Mouse (Mus musculus) 3T3-L1 (cell line): Measurements from ENCODE around the gene Naa80.
A peak's percentile ranks its signal among the peaks of the same experiment; 100 is the strongest.
"Not testable (repeated sequence)": the region's sequence is repeated elsewhere in the genome, so short reads cannot be mapped to it uniquely, and the experiment has no call there.

Source experiments
- DNase-seq: peaks from one replicate; pipeline ENCODE4 v3.0.0-alpha.2; 2015; ENCODE audit warnings: low read depth, low spot score

Gene Naa80

DNA sequence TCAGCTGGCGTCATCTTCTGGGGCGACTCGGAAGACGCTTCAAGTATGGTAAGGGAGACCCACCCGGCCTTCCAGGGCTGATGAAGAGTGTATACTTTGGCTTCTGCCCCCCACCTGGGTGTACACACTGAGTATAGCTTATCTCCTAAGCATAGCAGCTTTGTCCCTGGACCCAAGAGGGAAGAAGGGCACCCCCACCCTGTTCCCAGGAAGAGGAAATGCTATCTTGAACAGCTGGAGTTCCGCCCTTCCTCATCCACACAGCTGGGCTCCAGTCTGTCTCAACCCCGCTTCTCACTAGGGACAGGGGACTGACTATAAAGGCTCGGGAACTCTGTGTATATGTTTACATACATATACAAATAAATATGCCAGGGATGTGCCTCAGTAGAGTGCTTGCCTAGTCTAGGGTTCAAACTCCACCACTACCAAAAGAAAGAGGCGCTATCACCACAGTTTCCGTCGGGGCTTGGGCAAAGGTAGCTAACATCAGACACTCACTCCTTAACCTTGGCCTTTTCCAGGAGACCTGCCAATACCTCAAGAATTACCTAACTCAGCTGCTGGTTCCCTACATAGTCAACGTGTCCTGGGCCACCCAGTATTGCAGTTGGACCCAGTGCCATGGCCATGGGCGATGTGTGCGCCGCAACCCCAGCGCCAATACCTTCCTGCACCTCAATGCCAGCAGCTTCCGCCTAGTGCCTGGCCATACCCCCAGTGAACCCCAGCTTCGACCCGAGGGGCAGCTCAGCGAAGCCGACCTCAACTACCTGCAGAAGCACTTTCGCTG is 7.0 kb upstream of the Naa80 start:
- no peak for DNase-seq

DNA sequence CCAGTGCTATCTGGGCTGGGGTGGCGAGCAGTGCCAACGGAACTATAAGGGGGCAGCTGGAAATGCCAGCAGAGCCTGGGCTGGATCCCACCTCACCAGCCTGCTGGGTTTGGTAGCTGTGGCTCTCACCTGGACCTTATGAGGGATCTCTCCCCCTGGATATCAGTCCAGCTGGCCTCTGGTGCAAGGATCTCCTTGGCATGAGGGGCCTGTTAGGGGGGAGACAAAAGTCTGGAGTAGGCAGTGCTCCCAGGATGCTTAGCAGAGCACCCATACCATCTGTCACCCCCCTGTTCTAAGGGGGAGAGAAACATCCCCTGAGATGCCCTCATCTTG is 6.4 kb upstream of the Naa80 start:
- DNase-seq, result no peak

DNA sequence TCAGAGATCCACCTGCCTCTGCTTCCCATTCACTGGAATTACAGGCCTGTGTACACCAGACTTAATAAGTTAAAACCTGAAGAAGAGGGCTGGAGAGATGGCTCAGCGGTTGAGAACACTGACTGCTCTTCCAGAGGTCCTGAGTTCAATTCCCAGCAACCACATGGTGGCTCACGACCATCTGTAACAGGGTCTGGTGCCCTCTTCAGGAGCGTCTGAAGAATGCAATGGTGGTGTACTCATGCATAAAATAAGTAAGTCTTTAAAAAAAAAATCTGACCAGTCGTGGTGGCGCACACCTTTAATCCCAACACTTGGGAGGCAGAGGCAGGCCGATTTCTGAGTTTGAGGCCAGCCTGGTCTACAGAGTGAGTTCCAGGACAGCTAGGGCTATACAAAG is 4.9 kb upstream of the Naa80 start:
- not testable (repeated sequence) for DNase-seq

DNA sequence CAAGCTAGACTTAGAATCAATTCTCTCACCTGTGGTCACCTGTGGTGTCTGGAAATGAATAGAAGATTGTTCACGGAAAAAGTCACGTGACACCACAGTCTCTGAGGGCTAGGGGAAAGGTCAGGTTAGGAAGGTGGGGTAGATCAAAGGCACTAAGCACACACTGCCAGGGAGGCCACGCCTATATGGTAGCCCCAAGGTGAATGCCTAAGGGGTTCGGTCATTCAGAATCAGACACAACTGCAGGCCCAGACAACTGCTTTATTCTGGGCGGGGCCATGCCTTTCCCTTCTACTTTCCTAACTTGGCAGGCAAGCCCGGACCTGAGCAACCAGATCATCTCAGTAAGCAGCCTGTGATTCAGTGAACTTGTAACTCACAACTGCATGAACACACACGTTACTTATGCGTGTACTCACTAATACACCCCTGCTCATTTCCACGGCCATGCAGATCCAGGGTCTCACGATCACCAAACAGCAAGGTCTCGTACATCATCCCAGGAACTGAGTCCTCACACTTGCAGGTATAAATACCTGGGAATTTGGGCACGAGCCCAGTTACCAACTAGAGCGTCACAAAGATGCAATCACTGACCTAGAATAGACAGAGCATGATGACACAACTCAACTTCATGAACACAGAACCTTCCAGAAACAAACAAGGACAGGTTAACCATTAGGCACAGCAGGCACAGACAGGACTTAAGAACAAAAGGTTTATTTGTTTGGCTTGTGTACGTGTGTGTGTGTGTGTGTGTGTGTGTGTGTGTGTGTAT is 2.9 kb upstream of the Naa80 start:
- DNase-seq, result peak; percentile 56

DNA sequence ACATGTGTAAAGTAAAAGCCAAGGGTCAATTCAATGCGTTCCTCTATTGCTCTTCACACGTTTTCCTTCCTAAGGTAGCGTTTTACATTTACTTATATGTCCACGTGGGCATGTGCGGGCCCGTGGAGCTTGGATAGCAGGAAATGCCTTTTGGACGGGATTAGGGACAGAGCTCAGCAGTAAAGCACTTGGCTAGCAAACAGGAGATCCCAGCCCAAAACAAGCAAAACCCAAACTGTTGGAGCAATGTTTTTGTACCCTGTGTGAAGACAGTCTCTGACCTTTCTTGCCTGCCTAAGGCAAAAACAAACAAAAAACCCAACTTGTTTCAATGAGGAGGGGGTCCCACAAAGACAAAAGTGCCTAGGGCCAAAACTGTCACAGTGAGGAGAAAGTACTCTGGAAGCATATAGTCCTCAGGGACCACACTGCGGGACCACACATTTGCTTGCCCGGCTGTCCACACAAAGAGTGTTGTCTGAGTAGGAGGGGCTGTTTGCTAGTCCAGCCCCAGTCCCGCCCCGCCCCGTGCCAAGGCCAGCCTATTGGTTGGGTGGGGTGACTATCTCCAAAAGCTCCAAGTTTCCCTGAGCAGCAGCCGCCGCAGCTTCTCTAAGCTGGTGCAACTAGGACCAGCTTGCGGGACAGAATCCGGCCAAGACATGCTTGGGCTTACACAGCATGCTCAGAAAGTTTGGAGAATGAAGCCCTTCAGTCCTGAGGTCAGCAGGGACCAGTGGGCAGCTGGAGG is 2.2 kb upstream of the Naa80 start, which contains the start of gene Hyal1:
Hyal1 (plus strand) TSS at position 571 of the 751 bp plus-strand sequence.
- DNase-seq, result peak; percentile 54

DNA sequence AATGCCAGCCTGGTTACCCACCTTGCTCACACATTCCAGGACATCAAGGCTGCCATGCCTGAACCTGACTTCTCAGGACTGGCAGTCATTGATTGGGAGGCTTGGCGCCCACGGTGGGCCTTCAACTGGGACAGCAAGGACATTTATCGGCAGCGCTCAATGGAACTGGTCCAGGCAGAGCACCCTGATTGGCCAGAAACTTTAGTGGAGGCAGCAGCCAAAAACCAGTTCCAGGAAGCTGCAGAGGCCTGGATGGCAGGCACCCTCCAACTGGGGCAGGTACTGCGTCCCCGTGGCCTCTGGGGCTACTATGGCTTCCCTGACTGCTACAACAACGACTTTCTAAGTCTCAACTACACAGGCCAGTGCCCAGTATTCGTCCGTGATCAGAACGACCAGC is 816 bp upstream of the Naa80 start:
- DNase-seq, result no peak

DNA sequence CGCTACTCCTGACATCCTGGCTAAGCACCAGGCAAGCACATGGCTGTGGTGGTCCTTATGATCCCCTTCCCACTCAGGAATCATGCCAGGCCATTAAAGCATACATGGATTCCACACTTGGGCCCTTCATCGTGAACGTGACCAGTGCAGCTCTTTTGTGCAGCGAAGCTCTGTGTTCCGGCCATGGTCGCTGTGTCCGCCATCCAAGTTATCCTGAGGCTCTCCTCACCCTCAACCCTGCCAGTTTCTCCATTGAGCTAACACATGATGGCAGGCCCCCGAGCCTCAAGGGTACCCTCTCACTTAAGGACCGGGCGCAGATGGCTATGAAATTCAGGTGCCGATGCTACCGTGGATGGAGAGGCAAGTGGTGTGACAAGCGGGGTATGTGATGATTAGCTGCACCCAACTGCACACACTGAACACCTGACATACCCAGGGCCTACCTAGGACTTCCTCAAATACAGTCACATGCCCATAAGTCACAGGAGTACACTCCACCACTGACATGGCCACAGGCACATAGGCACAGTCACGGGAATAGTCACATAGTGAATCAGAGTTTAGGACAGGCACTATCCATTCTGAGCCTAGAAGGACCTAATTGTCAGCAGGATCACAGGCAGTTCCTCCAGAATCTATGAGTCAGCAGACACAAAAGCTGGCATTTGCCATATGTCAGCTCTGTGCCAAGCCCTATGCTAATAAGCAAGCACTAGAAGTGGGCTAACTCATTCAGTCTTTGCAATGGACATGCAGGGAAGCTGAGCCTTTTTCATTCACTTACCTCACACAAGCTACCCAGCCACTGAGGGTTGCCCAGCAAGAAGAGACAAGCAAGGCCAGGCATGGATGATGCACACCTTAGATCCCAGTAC is 575 bp downstream of the Naa80 start:
- peak; percentile 82 for DNase-seq

DNA sequence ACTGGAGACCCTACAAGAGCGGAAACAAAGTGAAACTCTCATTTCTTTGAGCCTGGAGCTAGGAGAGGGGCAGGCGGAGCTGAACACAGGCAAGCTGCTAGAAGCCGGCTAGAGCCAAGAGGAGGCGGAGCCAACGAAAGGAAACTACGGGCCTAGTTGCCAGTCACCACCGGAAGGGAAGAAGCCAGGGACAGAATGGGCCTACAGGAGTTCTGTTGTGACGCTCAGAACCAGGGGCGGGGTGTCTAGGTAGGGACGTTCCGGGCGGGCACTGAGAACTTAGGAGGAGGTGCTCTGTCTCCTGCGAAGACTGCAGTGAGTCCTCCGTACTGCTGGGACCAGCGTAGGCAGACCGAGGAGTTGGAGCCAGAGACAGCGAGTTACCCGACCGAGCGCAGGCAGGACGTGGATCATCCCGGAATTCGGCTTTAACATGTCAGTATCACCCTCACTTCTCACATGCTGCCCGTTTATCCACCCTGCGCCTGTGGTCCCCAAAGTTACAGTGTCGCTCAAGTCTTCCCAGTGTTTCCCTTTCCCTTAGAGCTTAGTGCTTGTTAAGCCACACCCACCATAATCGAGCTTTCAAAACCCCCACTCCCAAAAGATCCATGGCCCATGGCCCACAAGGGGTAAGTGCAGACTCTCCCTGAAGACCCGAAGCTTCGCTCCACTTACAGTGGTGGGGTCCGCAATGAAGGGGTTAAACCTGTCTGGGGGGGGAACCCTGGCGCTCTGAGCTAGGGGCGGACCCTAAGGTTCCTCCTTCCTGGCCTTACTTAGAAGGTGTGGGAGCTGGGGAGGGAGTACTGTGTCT is 2.0 kb downstream of the Naa80 start, which contains the start of gene Hyal3:
Hyal3 (plus strand) TSS at position 318 of the 817 bp plus-strand sequence.
- DNase-seq, result peak; percentile 97

DNA sequence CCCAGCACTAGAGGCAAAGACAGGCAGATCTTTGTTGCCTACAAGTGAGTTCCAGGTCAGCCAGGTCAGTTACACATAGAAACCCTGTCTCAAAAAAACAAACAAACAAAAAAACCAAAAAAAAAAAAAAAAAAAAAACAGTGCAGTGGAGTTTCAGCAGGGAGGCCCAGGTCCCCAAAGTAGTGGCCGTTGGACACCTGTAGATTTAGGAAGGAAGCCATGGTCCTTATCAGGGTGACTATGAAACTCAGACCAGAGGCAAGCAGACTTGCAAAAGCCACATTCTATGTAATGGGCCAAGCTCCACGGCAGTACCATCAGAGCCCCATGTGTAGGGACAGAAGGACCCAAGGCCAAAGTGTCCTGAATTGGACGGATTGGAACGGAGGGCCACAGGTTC is 2.9 kb downstream of the Naa80 start:
- DNase-seq, result no peak

DNA sequence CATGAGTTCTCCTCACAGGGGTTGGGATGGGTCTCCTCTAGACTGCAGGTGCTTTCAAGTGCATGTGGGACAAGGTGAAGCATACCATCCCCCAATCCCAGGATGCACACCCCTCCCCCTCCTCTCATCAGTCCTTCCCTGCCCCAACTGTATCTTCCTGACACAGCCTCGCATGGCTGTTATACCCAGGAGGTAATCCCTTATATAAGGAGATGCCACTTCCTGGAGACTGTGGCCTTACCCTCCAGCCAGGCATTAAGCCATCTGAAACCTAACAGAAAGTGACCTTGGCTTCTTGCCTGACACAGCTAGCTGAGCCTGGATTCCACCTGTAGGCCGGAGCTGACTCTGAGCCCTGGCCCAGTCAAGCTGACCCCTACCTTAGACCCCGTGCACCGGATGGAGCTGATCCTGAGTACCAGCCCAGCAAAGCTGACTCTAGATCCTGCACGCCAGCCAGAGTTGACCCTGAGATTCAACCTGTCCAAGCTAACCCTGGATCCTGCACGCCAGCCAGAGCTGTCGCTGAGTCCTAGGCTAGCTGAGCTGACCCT is 3.9 kb downstream of the Naa80 start:
- no peak for DNase-seq

DNA sequence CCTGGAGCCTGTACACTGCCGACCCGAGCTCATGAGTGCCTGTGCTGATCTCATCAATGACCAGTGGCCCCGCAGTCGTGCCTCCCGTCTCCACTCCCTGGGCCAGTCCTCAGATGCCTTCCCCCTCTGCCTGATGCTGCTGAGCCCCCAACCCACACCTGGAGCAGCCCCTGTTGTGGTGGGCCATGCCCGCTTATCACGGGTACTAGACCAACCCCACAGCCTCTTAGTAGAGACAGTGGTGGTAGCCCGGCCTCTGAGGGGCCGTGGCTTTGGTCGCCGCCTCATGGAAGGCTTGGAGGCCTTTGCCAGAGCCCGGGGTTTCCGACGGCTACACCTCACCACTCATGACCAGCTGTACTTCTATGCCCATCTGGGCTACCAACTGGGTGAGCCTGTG is 4.5 kb downstream of the Naa80 start:
- no peak for DNase-seq

DNA sequence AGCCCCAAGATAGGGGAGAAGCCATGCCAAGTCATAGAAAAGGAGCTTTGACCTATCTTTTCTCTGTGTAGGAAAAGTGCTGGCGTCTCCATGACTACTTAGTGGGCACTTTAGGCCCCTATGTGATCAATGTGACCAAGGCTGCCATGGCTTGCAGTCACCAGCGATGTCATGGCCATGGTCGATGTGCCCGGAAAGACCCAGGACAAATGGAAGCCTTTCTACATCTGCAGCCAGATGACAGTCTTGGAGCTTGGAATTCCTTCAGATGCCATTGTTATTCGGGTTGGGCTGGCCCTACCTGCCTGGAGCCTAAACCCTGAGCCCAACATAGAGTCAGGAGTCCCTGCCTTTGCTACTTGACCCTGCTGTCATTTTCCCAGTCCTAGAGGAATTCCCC is 7.8 kb downstream of the Naa80 start:
- DNase-seq, result no peak

DNA sequence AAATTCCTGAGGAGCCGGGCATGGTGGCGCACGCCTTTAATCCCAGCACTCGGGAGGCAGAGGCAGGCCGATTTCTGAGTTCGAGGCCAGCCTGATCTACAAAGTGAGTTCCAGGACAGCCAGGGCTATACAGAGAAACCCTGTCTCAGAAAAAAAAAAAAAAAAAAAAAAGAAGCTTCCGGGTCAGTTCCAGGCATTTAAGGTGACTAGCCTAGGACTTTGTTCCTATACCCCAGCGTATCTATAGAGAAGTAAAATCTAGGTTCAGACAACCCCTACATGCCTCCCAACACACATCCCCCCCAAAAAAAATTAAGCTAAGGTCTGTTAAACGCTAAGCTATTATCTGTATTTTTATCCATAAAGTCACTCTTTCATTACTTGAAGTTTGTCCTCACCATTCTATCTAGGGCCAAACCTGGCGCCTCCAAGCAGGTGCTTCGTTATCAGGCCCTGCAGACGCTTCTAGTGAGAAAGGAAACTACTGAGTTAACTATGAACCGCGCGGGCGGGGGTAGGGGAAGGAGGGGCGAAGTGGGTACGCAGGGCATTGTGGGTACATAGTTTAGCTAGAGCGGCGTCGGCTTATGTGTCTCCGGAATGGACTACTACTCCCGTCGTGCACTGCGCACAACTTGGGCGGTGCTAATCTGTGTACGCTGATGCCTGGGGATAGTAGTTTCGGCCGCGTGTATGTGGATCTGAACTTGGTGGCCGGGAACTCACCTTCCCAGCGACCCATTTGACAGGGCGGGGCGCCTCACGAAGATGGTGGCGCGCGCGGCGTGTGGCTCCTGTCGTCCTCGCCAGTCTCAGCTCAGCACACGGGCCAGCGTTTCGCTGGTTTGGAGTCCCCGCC is 8.5 kb downstream of the Naa80 start, which contains the start of gene Ifrd2:
Ifrd2 (plus strand) TSS at position 669 of the 859 bp plus-strand sequence.
- DNase-seq, result peak; percentile 98

DNA sequence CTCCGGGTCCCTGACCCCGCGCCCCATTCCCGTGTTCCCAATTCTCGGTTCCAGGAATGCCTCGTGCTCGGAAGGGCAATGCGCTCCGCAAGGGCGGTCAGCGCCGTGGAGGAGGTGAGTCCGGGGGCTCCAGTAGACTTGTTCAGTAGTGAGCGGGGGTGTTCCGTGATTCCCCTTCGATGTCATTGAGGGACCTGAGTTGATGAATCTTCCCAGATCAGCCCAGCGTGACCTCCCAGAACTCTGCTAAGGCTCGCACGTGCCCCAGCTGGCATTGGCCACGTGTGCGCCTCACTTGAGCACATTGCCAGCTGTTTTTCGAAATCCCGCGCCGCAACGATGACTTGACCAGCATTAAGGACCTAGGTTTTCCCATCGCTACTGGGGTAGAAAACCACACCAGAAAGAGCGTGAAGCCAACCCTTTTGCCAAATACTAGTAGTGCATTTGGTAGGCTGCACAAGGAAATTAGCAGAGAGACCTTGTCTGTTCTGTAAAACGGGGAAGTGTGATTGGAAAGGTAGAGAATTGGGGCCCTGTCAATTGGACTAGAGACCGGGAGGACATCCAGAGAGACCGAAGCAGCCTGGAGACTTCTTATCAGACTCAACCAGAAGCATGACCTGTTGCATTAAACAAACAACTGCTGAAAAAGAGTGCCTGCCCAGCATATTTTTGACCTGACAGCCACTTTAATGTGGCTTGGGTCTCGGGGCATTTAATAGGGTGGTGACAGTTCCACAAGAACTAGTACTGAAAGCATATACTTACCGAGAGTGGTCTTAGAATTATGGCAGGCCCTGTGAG is 9.3 kb downstream of the Naa80 start:
- peak; percentile 73 for DNase-seq

DNA sequence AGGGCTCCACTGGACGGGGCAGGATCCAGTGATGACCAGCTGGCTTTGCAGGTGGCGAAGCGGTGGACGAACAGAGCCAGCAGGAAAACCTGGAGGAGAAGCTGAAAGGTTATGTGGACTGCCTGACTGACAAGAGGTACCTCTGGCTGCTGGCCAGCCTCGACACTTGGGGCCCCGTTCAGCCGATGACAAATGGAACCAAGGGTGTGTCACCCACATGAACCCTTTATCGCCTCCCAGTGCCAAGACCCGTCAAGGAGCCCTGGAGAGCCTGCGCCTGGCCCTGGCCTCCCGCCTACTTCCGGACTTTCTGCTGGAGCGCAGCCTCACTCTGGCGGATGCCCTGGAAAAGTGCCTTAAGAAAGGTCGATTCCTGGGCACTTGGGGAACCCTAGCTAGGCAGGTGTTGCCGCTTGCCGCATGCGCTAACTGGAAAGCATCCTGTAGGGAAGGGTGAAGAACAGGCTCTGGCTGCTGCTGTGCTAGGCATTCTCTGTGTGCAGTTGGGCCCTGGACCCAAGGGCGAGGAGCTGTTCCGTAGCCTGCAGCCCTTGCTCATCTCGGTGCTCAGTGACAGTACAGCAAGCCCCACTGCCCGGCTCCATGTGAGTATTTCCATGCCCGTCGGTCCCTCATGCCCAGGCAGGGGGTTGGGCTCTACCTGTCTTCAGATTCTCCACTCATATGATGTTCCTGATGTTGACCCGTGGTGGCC is 11.5 kb downstream of the Naa80 start:
- DNase-seq, result no peak

DNA sequence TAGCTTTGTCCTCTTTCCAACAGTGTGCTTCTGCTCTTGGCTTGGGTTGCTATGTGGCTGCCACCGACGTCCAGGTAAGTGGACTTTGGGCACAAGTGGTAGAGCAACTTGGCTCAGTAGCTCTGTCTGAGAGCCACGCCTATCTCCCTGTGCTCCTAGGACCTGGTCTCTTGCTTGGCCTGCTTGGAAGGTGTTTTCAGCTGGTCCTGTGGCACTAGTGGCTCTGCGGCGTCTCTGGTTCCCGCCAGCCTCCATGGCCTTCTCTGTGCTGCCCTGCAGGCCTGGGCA is 12.0 kb downstream of the Naa80 start:
- no peak for DNase-seq

DNA sequence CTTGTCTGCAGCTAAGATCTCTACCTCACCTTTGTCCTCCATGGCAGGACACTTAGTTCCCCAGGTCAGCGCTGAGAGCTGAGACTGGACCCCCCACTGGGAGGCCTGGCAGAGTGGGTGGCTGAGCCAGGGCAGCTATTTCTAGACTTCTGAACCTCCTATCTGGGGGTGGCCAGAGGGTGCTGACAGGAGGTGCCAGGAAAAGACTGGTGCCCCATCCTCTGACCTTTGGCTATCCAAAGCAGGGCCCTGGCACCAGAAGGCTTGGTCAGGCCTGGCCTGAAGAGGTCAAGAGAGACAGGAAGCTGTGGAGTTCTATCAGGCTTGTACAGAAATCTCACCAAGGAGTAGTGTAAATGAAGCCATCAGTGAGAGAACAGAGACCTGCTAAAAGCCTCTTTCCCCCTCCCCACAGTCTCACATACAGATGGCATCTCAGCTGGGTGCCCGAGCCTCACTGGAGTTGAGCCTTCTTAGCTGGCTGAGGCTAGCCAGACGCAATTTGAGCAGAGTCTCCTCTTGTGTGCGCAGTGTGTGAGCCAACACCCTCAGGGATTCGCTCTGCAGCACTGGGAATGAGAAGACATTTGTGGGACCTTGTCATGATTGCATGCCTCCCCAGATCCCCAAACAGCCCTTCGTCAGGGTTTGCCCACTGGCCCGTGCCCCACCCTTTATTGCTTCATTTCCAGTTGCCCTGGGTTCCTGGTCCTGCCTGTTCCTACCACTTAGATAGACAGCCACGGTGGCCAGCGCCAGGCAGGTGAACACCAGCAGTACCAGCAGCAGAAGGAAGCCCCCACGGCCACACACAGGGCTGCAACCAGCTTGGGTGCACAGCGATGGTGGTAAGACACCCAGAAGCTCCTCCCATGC is 14.7 kb downstream of the Naa80 start:
- DNase-seq, result no peak
